Mouse (Mus musculus): ENCODE results near the gene Ppp1r37. TPM values are rescaled to one million over a fixed set of nuclear protein-coding genes. Genes with fewer than 3 reads are reported as not detected.

Ppp1r37 gene
- total RNA-seq, 2 experiments from 2014 or later = 78.7 to 79.3 TPM

Other genes starting within 250 kb of the Ppp1r37 start
- gene Ercc1, start 218.3 kb downstream of the Ppp1r37 start, total RNA-seq (2021) = 10 to 100 TPM; 38.5 to 50.6 TPM
- 10 to 100 TPM; 16.8 to 18.2 TPM for gene Cd3eap, start 203.6 kb downstream of the Ppp1r37 start, total RNA-seq (2021)
- 1 to 10 TPM; 5.3 to 7.2 TPM for gene Ppp1r13l, start 203.3 kb downstream of the Ppp1r37 start, total RNA-seq (2021)
- gene Ercc2, start 181.1 kb downstream of the Ppp1r37 start, total RNA-seq (2021) = 10 to 100 TPM; 39.0 to 39.7 TPM
- gene Klc3, start 159.0 kb downstream of the Ppp1r37 start, total RNA-seq (2021) = 1 to 10 TPM in 1 of 2 experiments, under 1 TPM in 1; 0.93 to 1.2 TPM
- gene Ckm, start 158.3 kb downstream of the Ppp1r37 start, total RNA-seq (2021) = 1 to 10 TPM in 1 of 2 experiments, under 1 TPM in 1; 0.57 to 1.0 TPM
- 100 to 1,000 TPM; 110 to 115 TPM for gene Mark4, start 104.3 kb downstream of the Ppp1r37 start, total RNA-seq (2021)
- 1 to 10 TPM in 1 of 2 experiments, under 1 TPM in 1; 0.69 to 1.4 TPM for gene Exoc3l2, start 99.7 kb downstream of the Ppp1r37 start, total RNA-seq (2021)
- gene Bloc1s3, start 54.7 kb downstream of the Ppp1r37 start, total RNA-seq (2021) = 1 to 10 TPM; 7.6 to 7.8 TPM
- gene Trappc6a, start 54.7 kb downstream of the Ppp1r37 start, total RNA-seq (2021) = 10 to 100 TPM; 18.4 to 24.1 TPM
- gene Nkpd1, start 45.2 kb downstream of the Ppp1r37 start, total RNA-seq (2021) = under 1 TPM; 0.49 to 0.94 TPM
- under 1 TPM; 0.36 to 0.45 TPM for gene Zfp296, start 14.2 kb upstream of the Ppp1r37 start, total RNA-seq (2021)
- 10 to 100 TPM; 51.7 to 55.2 TPM for gene Gemin7, start 14.5 kb upstream of the Ppp1r37 start, total RNA-seq (2021)
- gene Clasrp, start 41.4 kb upstream of the Ppp1r37 start, total RNA-seq (2021) = 10 to 100 TPM; 78.0 to 81.5 TPM
- 1 to 10 TPM; 5.9 to 6.5 TPM for gene Relb, start 66.4 kb upstream of the Ppp1r37 start, total RNA-seq (2021)
- gene Clptm1, start 102.0 kb upstream of the Ppp1r37 start, total RNA-seq (2021) = 100 to 1,000 TPM; 144 to 147 TPM
- not detected for gene Apoc2, start 114.9 kb upstream of the Ppp1r37 start, total RNA-seq (2021)
- not detected for gene Gm44805, start 118.3 kb upstream of the Ppp1r37 start, total RNA-seq (2021)
- gene Apoc4, start 118.4 kb upstream of the Ppp1r37 start, total RNA-seq (2021) = not detected
- 1 to 10 TPM; 3.1 to 3.3 TPM for gene Apoc1, start 129.6 kb upstream of the Ppp1r37 start, total RNA-seq (2021)
- gene Apoe, start 136.1 kb upstream of the Ppp1r37 start, total RNA-seq (2021) = 1,000 to 10,000 TPM; 1,326 to 1,376 TPM
- gene Tomm40, start 152.4 kb upstream of the Ppp1r37 start, total RNA-seq (2021) = 100 to 1,000 TPM; 114 to 118 TPM
- gene Nectin2, start 187.4 kb upstream of the Ppp1r37 start, total RNA-seq (2021) = 10 to 100 TPM; 18.9 to 22.0 TPM
- gene Bcam, start 207.9 kb upstream of the Ppp1r37 start, total RNA-seq (2021) = 10 to 100 TPM; 10.3 to 10.9 TPM
- gene Cblc, start 233.7 kb upstream of the Ppp1r37 start, total RNA-seq (2021) = not detected

Measured in left cerebral cortex, postnatal 10 days (tissue).